Mouse (Mus musculus) cerebellum, adult 11 months (tissue): ENCODE results near the gene Ptpn9.

ENCODE experiments used
- DNase-seq: peaks from one replicate; pipeline ENCODE4 v3.0.0; 2022

Ptpn9 gene

DNA sequence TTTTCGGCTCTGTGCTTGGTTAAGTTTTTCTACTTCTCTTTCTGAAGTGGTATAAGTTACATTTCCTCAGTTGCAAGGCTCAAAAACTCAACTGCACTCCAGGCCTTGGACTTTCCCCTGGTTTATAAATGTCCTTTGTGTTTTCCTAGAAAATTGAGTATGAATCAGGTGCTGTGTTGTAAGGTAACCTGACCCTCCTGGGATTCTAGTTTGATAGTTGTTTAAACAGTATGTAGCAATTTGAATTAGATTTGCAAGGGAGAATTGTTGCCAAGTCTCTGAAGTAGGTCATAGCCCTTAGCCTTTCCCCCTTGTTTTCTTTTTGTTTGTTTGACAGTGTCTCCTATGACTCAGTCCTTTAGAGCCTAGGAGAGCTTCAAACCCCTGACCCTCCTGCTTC is 22.9 kb downstream of the Ptpn9 start:
- DNase-seq, result no peak

DNA sequence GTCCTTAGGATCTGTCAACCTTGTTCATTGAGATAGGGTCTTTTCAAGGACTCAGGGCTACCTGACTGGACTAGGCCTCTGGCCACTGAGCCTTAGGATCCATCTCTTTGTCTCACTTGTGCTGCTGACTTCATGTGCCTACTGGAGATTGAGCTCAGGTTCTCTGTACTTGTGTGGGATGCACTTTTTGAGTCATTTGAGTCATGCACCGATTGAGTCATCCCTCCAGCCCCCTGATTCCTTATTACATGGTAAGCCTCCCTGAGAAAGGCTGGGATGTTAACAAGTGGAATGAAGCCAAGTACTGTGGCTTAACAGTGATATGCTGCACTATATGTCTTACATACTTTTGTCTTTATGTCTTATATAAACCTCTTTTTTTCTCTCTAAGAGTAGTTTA is 37.0 kb downstream of the Ptpn9 start:
- no peak for DNase-seq

DNA sequence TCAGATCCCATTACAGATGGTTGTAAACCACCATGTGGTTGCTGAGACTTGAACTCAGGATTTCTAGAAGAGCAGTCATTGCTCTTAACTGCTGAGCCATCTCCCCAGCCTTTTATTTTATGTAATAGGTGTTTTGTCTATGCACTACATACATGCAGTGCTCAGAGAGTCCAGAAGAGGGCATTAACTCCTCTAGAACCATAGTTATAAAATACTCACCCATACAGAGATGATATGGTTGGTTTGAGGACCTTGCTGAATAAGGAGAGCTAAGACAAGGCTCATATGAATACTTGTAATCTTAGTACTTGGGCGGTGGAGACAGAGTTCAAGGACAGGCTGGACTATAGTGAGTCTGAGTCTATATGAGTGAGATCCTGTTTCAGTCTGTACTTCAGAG is 61.5 kb downstream of the Ptpn9 start:
- DNase-seq, result peak; percentile 53

DNA sequence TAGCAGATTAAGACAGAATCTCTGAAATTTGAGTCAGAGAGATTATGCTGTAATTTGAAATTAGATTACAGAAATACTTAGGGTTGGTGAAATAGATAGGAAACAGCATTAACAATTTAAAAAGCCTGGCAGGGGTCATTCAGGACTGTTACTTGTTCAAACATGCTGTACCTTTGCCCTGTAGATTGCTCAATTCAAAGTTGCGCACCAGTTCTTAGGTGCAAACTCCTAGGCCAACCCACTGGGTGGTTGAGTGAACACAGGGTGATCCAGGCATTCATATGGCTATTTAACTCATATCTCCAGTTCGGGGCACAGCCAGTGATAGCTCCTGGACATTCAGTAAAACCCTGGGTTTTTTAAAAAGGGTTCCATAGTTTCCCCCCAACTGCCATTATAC is 69.4 kb downstream of the Ptpn9 start:
- DNase-seq, result no peak

DNA sequence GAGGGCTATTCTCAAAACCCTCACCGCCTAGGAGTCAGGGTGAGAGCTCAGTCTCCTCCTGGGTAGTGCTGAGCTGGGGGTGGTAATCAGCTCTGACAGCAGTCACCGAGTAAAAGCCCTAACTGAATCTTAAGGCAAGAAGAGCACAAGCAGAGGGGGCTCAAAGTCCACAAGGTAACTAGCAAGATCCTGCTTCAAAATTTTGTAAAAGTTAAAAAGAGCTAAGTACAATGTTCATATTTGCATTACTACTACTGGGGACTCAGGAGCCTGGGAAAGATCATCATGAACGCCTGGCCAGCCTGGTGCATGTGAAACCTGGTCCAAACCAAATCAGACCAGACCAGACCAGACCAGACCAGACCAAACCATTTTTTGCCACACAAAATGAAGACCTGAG is 73.5 kb downstream of the Ptpn9 start:
- no peak for DNase-seq

DNA sequence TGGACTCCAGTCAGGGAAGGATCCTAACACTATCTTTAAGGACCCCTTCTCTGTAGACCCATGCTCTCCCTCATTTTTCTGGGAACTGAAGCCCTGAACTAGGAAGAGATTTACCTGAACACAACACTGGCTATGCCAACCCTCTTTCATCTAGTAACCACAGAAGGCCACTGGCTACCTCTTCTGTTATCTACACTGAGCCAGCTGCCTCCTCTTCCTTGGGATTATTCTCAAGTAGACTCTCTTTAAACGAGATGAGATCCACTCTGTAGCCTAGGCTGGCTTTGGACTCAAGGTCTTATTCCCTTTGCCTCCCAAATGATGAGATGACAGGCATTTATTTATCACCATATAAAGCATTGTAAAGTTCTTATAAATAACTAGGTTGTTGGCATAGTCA is 75.5 kb downstream of the Ptpn9 start:
- no peak for DNase-seq

DNA sequence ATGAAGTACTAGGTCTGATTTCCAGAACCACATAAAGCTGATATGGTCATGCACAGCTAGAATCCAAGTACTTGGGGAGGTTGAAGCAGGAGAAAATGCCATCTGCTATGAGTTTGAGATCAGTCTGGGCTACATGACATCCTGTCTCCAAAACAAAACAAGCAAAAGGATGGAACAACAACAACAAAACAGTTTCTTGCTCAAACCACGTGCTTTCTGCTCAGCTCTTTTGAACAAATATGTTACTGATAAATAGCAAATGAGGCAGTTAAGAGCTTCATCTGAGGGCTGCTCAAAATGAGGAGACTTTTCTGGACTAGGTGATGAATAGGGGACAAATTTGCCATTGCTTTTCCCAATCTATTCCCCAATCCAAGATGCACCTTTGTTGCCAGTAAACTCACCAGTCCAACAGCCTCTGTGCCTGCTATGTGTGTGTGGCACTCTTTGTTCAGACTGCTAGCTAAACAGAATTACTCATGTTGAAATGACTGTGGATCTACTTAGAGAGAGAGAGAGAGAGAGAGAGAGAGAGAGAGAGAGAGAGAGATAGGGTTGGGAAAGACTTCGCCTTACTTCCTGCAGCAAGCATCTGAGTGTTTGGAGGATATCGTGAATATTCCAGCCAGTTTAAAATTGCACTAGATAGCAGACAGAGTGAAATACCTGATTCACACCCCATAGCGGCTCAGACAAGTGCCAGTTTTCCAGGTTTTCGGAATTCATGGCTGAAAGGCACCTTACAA is 76.2 kb downstream of the Ptpn9 start:
- no peak for DNase-seq

DNA sequence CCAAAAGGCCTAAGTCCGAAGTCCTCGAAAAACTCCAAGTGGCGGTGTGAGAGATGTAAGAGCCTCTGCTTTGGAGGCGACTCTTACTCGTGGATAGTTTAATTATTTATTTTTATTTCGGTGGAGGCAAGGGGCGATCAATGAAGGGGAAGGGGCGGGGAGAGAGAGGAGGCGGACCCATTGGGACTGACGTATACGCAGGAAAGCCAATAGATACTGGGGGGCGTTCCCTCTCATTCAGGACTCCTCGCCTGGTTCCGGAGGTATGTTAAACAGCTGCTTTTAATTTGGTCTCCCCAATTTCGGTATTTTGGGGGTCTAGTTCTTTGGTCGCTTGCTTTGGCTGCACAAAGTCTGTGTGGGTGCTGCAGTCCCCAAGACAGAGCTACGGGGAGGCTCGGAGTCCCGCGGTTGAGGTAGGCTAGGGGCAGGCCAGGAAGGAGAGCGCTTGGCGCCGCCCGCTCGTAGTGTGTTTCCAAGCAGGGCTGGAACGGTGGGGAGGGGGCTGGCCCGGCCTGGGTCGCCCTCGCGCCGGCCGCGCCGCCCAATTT is 77.2 kb downstream of the Ptpn9 start, which contains the start of gene Sin3a:
TSS of gene Sin3a (plus strand) at position 240 of the 551 bp plus-strand sequence.
- peak; percentile 62 for DNase-seq

DNA sequence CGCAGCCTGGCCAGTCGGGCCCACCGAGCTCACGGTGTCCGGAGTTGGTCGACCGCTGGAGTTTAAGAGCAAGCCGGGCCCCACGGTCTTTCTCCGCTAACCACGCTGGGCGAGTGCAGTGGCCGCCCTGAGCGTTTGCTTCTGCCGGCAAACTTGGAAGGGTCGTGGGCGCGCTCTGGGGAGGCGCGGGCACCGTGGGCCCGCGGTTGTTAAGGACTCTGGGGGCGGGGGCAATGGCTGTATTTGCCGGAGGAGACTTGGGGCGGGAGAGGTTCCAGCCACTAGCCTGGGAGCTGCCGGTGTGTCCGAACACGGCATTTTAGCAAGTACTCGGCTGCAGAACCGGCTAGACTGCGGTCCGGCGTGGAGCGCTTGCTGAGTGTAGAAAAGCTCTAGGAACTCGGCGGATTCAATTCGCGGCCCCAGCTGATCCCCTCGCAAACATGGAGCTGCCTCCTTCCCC is 77.8 kb downstream of the Ptpn9 start:
- no peak for DNase-seq

DNA sequence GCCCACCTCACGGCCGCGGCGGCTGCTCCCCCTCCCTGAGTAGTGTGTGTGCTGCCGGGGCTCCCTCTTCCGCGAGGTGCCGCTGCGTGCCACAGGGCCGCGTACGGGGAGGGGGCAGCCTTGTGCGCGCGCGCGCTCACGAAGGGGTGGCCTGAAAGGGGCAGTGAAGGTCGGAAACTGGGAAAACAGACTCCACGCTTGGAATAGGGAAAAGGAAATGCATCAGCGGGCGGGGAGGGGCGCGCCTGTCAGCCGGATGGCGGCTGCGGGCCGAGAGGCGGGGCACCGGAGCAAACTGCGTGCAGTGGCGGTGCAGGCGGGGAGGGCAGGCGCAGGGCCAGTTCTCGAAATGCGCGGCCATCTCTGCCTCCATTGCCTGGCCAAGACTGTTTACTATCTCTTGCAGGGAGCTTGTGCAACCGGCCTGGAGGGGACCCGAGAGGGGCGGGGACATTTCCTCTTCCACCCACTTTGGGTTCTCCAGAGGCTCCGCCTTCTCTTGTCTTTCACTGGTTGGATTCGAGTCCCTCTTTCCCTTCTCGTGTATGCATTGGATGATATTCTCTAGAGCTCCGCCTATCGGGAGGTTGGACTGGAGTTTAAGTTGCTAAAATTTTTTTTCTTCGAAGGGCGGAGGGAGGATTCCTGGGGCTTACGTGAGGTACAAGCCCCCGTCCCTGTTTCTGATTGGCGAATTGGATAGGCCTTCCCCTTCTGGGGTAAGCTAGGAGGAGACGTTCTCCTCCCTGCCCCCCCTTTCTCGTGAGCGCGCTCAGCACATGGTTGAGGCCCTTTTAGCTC is 78.5 kb downstream of the Ptpn9 start:
- DNase-seq, result peak; percentile 94

DNA sequence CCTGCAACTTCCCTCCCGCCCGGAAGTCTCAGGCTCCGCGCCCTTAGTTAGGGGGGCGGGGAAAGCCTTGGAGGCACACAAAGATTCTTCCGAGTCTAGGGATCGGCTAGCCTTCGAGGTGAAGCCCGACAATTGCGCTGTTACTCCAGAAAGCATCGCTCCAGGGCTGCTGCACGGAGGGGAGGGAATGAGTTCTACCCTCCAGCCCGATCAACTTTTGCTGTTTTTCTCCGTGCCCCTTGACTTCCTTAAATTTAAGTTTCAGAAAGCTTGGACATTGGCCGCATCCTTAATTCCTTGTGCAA is 79.0 kb downstream of the Ptpn9 start:
- DNase-seq, result no peak

DNA sequence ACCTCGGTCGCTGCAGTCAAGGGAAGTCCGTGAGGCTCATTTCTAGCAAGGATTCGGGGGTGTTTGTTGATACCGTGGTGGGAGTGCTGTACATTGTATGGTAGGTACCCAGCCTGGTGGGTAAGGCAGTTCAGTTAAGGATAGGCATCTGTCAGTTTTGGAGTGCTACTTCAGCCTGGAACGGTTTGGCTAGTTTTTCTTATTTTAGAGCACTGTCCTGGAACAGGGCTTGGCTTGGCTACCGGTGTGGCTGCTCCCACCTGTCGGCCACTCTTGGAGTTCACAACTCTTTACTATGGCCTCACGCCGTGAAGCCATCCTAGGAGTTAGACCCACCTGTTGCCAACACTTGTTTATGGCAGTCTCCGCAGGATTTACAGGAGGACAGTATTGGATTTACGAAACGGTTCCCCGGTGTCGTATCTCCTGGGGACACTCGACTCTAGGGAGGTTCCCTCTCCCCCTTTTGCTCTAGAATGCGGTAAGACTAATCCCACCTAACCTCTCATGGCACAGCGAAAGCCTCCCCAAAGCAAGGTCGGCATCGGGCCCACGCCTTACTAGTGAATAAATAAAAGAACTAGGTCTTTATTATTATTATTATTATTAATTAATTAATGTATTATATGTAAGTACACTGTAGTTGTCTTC is 79.6 kb downstream of the Ptpn9 start:
- DNase-seq, result peak; percentile 49

DNA sequence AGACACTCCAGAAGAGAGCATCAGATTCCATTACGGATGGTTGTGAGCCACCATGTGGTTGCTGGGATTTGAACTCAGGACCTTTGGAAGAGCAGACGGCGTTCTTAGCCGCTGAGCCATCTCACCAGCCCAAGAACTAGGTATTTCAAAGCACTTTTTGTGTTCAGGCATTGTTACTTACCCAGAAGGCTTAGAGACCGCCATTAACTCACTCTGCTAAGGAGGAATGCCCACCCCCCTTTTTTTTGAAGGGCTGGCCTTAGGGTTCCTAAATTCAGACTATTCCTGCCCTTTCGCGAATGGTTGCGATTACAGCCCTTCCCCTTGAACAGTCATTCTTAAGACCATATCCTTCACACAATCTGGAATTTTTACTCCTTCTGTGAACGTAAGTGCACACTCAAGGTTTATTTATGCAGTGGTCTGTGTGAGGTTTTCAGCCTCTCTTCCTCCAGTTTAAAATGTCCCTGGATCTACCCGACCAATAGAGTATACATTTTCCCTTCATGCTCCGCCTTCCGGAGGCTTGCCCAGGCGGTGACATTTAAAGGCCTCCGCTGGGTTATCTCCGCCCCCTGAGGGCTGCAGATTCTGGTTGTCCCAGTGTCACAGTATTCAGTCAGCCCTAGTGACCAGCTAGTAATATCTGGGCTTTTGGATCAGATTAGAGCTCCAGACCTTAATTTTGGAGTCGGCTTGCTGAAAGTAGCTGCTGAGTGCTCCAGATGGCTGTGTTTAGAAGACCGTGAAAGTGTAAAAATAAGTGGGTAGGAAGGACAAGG is 80.3 kb downstream of the Ptpn9 start:
- peak; percentile 69 for DNase-seq

DNA sequence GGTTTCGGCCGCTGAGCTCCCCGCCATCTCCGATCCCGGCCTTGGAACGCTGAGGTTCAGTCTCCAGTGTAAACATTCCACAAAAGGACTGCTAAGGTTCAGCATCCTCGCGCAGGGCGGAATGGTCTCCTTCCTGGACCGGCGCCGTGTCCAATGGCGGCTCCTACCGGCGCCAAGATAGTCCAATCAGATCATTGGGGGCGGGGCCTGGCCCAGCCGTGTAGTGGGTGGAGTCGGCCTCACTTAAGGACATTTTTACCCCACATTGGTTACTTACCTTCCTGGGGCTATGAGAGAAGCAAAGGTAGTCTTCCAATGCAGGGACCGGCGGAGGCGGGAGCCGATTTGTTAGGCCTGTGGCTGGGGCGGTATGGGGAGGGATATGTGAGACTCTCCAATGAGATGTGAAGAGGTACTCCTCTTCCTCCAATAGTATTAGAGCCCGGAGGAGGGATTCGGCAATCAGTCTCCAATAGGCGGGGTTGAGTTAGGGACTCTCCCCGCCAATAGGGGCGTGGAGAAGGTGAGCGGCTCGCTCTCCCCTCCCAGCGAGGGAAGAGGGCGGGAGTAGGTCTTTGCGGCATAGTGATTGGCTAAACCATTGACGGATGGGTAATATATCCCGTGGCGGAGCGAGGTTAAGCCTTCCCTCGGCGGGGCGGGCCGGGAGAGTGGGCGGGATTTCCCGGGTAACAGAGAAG is 81.1 kb downstream of the Ptpn9 start:
- DNase-seq, result peak; percentile 98

DNA sequence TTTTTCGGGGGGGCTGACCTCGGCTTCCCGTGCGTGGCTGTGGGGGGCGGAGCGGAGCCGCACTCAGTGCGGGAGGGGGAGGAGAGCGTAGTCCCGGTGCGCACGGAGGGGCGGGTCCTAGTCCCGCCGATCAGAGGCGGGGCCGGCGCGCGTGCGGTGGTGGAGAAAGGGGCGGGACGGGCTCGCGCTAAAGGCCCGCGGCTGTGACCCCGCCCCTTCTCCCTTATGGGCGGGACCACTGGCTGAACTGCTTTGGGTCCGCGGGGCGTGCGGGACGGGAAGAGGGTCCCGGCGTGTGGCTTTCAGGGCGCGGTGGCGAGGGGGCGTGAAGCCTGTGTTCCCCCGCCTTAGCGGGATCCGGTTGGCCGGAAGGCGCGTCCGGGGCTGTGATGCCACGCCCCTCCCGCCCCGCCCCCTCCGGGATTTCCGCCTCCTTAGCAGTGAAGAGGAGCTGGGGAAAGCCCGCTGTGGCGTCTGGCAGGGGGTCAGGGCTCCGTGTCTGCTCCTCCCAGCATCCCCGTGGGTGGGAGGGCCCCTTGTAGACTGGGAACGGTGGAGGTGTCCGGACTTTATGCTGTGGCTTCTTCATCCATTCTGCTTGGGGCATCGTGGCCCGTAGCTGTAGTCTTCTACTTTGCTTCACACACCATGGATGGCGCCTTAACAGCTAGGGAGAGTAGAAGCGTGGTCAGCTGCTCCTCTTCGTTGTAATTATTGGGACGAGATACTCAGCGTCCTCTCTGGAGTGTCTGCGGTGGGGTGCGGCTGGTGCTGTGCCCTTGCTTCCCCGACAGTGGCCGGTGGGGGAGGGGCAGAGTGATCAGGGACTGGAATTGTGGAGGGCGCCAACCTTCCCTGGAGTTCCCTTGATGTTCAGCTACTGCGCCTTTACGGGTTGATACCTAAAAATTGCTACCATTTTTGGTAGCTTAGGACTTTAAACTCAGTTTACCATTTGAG is 82.3 kb downstream of the Ptpn9 start:
- DNase-seq, result peak; percentile 90

DNA sequence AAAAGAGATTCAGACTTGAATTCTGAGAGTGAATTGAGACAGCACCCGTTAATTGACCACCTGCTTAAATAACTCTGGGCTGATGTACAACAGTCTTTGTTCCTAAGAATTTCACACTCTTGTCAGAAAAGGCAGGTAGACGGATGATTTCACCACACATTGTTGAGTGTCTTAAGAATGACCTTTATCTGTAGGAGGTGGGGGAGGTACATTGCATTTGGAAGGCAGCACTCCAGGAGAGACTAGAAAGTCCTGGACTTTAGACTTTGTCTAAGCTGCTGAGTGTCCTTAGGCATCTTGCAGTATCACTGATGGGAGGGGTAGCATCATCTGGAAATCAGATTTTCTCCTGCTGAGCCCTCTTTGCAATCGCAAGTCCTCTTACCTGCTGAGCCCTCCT is 87.5 kb downstream of the Ptpn9 start:
- no peak for DNase-seq
